Mouse (Mus musculus): ENCODE measurements around the gene Notch2.
A peak's percentile ranks its signal among the peaks of the same experiment; 100 is the strongest.

- peak; percentile 96 for TF ChIP-seq TCF12 (IDR thresholded peaks at IDR 0.05; ENCODE audit: low read depth, low read length)
- peak; percentile 34; the same call in 1 of the 2 replicates for TF ChIP-seq BHLHE40 (IDR thresholded peaks at IDR 0.05; ENCODE audit: low read depth, low read length)
- TF ChIP-seq UBTF (IDR thresholded peaks at IDR 0.05; ENCODE audit: low read depth, low read length) = peak; percentile 86
Observed at GRCm38 (mm10) chr3:98013401-98014281, at the start of gene Notch2.

All from CH12.LX (cell line).